Mouse (Mus musculus) brain, embryonic 14.5 days (tissue): Measurements from ENCODE around the gene Txndc9.

Experiments
- CTCF ChIP-seq: fragments of 200-500 bp; IDR thresholded peaks from 2 replicates; pipeline ENCODE4 v1.5.1; 2012; ENCODE audit warnings: inconsistent platforms, mild to moderate bottlenecking, moderate library complexity, borderline replicate concordance; ENCODE audit not compliant: insufficient read depth, insufficient read length; ENCODE audit errors: extremely low read depth
- POLR2A ChIP-seq: fragments of 200-500 bp; IDR thresholded peaks from 2 replicates; pipeline ENCODE4 v1.6.1; 2012; ENCODE audit warnings: mild to moderate bottlenecking, inconsistent platforms, borderline replicate concordance; ENCODE audit not compliant: poor library complexity, insufficient read depth, insufficient read length, severe bottlenecking; ENCODE audit errors: extremely low read depth

DNA sequence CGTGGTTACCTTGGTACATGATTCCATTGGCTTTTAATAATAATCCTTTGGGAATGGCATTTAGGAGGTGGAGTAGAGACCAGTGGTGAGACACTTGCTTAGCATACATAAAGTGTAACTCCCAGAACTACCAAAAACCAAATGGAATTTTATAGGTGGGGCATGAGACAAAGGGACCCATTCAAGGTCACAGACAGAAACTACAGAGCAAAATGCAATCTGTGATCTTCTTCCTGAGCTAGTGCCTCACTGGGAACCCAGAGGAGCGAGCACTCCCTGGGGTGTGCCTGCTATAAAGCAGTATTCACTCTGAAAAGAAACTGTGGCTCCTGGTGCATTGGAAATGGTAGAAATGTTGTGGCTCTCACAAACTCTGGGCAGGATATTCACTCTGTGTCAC, 48.8 kb downstream of the Txndc9 start:
- no peak for TF ChIP-seq POLR2A
- TF ChIP-seq CTCF, result no peak
